Mouse (Mus musculus): Measurements from ENCODE around the gene Scgb2b27.
"Not testable (repeated sequence)": the region's sequence is repeated elsewhere in the genome, so short reads cannot be mapped to it uniquely, and the experiment has no call there.

Gene Scgb2b27

DNA sequence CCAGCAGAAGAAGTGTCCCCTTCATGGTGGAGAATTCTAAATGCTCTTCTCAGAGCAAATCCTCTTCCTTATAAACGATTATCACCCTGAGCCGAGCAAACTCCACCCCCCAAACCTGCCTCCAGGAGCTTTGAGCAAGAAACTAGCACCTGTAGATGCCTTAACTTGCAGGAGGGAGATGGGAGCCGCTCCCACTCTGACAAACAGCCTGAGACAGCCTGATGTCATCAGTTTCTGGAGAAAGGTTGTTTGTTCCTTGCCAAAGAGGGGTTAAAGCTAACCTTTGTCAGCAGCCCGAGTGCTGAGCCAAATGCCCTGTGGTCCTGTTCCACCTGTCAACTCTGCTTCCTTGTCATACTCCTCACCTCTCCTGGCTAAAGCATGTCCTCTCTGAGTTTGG lies at the start of gene Scgb2b27:
Gene Scgb2b27, minus strand, starts transcription at position 101 of the 400 bp plus-strand sequence.
- DNase-seq = no peak

DNA sequence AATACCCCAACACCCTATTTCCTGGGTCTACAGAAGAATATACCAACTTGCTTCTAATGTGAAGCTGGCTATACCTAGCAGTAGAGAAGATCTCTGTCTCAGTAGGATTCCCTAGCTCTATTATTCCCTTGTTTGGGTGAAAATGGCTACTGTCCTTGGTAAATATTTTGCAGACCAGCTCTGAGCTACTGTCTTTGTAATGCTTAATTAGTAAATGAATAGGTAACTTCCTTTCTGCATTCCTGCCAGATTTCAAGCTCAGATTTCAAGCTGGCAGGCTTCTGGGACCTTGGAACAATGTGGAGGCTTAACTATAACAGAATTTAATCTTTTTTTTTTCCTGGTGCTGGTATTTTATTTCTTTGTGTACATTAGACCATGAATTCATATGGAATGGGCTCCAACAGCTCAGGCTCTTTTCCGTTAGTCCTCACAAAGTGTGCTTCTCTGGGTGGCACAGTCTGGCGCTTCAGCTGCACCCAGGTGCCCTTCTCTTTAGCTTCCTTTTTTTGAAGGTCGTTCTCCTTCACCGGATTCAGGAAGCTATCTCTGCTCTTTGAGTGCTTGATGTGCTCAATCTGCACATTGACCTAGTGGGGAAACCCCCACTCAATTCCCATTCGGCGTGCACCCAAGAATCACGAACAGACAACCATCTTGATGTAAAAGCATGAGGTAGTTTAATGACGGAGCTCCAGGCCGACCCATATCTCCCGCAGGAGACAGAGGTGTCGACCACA lies 22.5 kb upstream of the Scgb2b27 start:
- not testable (repeated sequence) for DNase-seq

DNA sequence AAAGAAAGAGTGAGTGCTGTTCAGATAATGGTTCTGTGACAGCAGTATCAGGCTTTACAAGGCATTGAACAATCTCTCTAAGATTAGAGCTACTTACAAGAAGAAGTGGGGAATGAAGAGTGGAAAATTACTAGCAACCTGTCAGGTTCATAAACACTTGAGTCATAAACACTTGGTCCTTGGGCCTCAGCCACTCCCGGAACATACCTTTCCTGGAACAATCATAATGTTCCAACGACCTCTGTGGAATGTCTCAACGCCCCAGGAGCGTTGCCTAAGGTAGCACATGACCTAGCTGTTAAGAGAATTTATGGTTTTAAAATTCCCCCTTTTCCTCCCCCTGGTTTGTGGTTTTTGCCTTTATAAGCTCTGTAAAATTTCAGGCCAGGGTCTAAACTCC lies 20.8 kb upstream of the Scgb2b27 start:
- DNase-seq = not testable (repeated sequence)

DNA sequence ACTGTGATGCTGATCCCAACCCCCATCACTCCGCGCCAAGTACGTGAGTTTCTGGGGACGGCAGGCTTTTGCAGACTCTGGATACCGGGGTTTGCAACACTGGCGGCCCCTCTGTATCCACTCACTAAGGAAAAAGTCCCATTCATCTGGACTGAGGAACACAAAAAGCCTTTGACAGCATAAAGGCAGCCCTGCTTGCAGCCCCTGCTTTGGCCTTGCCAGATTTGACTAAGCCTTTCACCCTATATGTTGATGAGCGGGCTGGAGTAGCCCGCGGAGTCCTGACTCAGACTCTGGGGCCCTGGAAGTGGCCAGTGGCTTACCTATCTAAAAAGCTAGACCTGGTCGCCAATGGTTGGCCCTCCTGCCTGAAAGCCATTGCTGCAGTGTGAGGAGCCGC lies 16.3 kb upstream of the Scgb2b27 start:
- no peak for DNase-seq

DNA sequence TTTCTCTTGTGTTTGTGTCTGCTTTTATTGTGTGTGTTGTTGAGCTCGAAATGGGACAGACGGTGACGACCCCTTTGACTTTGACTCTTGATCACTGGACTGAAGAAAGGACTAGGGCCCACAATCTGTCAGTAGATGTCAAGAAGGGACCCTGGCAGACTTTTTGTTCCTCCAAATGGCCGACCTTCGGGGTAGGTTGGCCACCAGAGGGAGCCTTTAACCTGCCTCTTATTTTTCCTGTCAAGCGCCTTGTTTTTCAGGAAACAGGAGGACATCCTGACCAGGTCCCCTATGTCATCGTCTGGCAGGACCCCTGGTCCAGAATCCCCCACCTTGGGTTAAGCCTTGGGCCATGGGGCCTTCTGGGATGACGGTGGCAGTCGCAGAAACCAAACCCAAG lies 13.5 kb upstream of the Scgb2b27 start:
- DNase-seq = not testable (repeated sequence)

DNA sequence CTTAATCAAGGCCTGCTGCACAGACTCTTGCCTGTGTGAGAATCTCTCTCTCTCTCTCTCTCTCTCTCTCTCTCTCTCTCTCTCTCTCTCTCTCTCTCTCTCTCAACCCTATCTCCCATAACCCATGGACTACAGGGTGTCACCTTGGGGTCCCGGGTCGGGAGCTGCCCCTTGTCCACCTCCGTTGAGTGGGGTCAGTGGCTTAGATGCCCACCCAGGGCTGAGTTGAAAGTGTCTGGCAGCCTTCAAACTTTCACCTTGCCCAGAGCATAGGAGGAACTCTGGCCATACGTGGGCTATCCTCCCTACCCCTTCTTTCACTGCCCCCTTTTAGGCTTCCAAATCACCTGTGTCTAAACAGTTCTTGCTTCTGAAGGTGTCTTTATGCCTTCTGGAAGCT lies 11.9 kb upstream of the Scgb2b27 start:
- no peak for DNase-seq

DNA sequence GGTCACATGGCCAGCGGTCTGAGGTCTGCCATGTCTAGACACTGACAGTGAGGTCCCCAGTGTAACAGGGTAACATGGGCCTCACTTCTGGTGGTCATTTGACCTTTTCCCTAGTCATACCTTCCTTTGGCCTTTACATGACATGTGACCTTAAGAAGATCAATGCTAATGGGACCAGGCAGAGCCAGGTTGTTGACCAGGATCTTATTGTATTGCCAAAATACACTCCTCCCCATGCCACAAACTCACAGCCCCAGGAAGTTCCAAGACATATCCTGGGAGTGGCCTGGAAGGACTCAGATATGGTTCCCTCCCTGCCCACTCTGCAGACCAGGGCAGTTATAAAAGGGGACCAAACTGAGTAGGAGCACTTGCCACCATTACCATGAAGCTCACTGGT lies 7.4 kb upstream of the Scgb2b27 start, which contains the start of gene Scgb1b27:
Gene Scgb1b27, plus strand, starts transcription at position 301 of the 400 bp plus-strand sequence.
- DNase-seq = not testable (repeated sequence)

DNA sequence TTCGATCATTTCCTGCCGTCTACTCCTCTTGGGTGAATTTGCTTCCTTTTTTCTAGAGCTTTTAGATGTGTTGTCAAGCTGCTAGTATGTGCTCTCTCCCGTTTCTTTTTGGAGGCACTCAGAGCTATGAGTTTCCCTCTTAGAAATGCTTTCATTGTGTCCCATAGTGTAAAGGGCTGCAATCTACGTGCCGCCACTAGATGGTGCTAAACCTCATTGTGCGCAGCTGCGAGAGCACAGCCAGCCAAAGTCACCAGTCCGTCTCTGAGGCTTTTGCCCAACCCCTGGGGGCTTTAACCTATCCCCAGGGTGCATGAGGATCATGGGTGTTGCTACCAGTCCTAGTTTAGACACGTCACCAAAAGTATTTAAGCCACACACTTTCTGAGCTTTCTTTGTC lies 31.5 kb downstream of the Scgb2b27 start:
- DNase-seq = peak; percentile 2

All from layer of hippocampus, adult 9-11 months (tissue).